Mouse (Mus musculus): ENCODE measurements at regions not wholly inside any gene's neighbourhood (a gene's known extent, or its start where the extent isn't known, plus 50 kb on each side); places are given as distances from the start of the nearest gene placed in this dataset.

DNA sequence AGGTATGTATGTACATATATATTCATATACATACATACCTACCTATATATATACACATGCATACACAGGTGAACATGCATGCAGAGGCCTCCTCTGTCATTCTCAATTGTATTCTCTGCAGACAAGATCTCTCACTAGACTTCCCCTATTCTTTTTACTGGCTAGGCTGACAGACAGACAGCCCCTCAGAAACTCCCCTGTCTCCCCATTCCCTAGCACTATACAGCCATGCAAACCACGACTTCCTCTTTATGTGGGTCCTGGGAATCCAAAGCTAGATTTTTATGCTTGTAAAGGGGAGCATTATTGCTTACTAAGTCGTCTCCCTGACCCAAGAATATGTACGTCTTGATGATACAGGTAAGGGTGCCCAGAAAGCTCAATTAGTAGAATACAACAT, 86.9 kb downstream of the Fam124b start:
- DNase-seq (ENCODE audit: extremely low spot score in 1 of 2, low spot score in 1 of 2) = no peak

DNA sequence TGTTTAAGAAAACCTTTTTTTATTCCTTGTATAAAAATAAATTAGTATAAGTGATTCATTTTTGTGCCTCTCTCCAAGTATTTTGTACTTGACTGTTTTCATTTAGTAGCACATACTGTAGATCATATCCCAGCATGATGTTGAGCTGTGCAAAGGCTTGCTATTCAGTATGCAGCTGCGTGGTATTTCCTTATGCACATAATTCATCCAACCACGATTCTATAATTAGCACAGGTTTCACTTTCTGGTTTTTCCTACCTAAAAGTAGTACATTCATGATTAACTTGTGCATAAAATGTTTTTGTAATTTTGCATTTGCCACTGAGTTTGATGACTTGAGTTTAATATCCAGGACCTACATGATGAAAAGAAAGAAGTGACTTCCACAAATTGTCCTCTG, 94.3 kb downstream of the Fam124b start:
- DNase-seq (ENCODE audit: extremely low spot score in 1 of 2, low spot score in 1 of 2) = no peak

GRCm38 (mm10) chr1:80115913-80116312, 102.4 kb downstream of the Fam124b start:
- DNase-seq (ENCODE audit: extremely low spot score in 1 of 2, low spot score in 1 of 2) = no peak

- no peak for DNase-seq (ENCODE audit: extremely low spot score in 1 of 2, low spot score in 1 of 2)
Measured at GRCm38 (mm10) chr1:80107747-80108476, 110.4 kb downstream of the Fam124b start.

GRCm38 (mm10) chr1:80106269-80106668, 112.0 kb downstream of the Fam124b start:
- DNase-seq (ENCODE audit: extremely low spot score in 1 of 2, low spot score in 1 of 2) = peak in 1 of 2 experiments; percentile 45

GRCm38 (mm10) chr1:80098266-80098665, 120.0 kb downstream of the Fam124b start:
- no peak for DNase-seq (ENCODE audit: extremely low spot score in 1 of 2, low spot score in 1 of 2)

DNA sequence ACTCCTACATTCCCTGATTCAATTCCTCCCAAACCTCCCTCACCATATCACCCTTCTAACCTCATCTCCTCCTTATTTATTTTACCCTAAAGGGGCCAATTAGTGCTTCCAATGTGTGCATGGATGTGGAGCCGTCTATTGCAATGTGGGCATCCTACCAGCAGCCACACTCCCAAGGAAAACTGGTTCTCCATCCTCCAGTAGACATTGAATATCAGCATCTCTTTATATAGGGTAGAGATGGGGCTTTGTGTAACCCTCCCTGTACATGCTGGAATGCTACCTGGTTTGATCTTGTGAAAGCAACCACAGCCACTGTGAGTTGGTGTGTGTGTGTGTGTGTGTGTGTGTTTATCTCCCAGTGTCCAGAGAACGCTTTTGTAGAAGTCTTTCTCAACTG, 126.5 kb downstream of the Fam124b start:
- DNase-seq (ENCODE audit: extremely low spot score in 1 of 2, low spot score in 1 of 2) = no peak

GRCm38 (mm10) chr1:80091350-80091749, 126.9 kb downstream of the Fam124b start:
- DNase-seq (ENCODE audit: extremely low spot score in 1 of 2, low spot score in 1 of 2) = no peak

DNA sequence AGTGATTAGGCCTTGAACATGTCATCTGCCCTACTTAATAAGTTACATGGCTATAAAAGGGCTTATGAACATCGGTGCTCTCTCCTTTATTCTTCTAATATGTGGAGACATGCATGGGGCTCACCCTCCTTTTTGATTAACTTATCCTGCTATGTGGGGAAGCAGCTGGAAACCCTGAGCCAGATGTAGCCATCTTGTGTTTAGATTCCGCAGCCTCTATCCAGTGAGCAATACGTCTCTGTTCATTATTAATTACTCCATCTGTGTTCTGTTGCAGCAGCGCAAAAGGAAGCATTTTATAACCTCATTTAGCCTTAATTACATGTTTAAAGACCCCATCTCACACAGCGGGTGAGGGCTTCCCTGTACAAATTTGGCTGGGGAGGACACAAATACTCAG, 129.6 kb downstream of the Fam124b start:
- DNase-seq (ENCODE audit: extremely low spot score in 1 of 2, low spot score in 1 of 2) = no peak

- no peak for DNase-seq (ENCODE audit: extremely low spot score in 1 of 2, low spot score in 1 of 2)
Measured at GRCm38 (mm10) chr1:80076357-80076756, 141.9 kb downstream of the Fam124b start.

DNA sequence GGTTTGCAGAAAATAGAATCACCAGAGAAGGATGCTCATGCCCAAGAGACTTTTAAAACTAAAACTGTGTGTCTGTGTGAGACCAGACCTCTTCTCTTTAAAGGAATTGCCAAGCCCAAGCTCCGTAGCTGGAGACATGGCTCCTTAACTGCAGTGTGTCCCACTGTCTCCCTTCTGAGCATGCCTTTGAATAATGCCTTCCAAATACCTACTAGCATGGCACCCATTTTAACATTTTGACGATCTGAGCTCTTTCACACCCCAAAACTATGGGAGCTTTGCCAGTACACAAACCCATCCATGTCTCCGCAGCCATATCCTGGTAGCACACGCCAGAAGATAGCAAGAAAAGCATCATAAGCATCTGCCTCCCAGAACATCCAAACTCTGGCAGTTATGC, 143.9 kb downstream of the Fam124b start:
- no peak for DNase-seq (ENCODE audit: extremely low spot score in 1 of 2, low spot score in 1 of 2)

DNA sequence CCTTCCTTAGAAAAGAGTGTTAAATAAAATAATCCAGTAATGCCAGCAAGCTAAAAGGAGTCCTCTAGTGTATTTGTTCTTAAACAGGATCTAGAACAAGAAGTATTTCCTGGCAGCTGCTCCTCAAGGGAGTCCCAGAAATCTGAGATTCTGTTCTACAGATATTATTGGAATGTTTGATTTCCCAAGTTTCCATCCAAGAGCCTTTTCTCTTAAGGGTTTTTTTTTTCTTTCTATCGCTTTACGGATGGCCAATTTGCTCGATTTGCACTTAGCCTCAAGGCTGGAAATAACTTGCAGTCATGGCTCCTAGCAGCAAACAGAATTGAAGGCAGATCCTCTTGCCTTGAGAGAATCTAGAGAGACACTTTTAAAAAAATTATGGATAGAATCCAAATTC, 144.3 kb downstream of the Fam124b start:
- DNase-seq (ENCODE audit: extremely low spot score in 1 of 2, low spot score in 1 of 2) = no peak

DNA sequence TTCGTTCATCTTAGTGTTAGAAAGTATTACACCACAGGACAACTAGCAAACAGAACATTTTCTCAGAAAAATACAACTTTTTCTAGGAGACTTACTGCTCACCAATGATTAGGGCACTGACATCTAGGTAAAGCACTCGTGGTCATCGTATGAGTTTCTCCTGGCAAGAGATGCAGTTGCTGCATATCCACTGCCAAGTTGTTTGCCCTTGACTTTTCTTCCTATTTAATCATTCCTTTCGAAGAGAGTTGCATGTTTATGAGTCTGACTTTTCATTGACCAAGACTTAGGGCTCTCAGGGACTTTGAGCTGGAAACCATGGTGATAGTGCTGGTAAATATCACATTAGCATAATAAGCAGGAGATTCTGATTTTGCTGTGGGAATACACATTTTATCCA, 149.1 kb downstream of the Fam124b start:
- DNase-seq (ENCODE audit: extremely low spot score in 1 of 2, low spot score in 1 of 2) = no peak

DNA sequence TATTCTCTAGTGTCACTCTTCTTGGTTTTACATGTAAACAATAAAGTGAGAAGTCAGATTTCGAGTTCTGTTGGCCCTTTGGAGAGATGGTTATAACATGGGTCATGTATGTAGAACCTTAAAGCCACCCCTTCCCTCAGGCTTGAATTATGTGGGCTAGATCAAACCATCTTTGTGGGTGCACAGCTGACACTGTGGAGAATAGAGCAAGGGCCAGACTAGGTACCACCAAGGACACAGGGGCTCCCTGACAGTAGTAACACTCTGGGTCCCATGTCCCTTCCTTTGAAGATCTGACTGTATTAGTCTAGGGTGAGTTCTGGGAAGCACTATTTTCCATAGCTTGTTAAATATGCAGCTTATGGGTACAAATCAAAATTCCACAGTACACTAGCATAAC, 156.2 kb downstream of the Fam124b start:
- DNase-seq (ENCODE audit: extremely low spot score in 1 of 2, low spot score in 1 of 2) = no peak

GRCm38 (mm10) chr1:80061632-80062031, 156.6 kb downstream of the Fam124b start:
- DNase-seq (ENCODE audit: extremely low spot score in 1 of 2, low spot score in 1 of 2) = no peak

DNA sequence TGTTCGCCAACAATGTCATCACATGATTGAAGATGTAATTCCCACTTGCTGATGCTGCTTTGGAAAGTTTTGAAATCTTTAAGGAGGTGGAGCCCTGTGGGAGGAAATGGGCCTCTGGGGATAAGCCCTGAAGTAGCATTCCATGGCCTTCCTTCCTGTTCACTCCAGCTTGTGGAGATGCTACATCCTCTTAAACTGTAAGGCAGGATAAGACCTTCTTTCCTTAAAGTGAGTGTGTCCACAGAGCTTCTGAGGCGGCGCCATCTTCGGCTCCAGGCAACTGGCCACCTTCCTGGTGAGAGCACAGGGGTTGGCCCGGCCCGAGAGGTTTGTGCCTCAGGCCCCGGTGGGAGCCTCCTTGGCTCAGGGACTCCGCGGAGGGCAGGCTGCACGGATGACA, 173.1 kb downstream of the Fam124b start:
- no peak for DNase-seq (ENCODE audit: extremely low spot score in 1 of 2, low spot score in 1 of 2)

DNA sequence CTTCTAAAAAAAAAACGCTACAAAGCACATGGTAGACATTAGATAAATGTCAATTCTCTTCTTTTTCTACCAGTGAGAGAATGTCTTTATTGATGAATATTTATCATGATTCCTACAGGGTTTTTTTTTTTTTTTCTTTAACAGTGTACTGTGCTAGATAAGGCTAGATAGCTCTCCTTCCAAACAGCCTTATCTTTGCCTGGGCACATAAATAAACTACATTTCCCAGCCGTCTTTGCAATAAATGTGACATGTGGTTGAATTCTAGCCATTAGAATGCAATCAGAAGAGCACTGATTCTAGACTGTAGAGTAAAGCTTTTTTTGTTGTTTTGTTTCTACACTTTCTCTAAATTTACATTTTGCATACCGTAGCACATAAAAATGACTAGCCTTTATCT, 177.9 kb downstream of the Fam124b start:
- DNase-seq (ENCODE audit: extremely low spot score in 1 of 2, low spot score in 1 of 2) = no peak

- no peak for DNase-seq (ENCODE audit: extremely low spot score in 1 of 2, low spot score in 1 of 2)
Measured at GRCm38 (mm10) chr1:80039891-80040290, 178.4 kb downstream of the Fam124b start.

- no peak for DNase-seq (ENCODE audit: extremely low spot score in 1 of 2, low spot score in 1 of 2)
Measured at GRCm38 (mm10) chr1:80039161-80039560, 178.2 kb upstream of the Serpine2 start.

DNA sequence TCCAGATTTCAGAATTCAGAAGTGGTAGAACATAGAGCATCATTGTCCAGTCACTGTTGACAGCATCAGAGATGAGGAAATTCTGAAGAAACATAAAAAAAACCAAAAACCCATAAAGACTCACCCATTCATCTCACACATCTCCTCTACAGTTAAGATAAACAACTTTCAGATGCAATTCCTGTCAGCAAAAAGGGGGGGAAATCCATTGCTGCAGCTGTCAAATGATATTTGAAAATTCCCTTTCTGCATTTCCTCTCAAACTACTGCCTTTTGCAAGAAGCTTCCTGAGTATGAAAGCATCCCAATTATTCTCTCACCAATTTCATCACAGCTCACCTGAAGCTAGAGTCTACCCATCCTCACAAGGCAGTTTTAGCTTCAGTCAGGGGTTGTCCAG, 177.1 kb upstream of the Serpine2 start:
- DNase-seq (ENCODE audit: extremely low spot score in 1 of 2, low spot score in 1 of 2) = no peak

DNA sequence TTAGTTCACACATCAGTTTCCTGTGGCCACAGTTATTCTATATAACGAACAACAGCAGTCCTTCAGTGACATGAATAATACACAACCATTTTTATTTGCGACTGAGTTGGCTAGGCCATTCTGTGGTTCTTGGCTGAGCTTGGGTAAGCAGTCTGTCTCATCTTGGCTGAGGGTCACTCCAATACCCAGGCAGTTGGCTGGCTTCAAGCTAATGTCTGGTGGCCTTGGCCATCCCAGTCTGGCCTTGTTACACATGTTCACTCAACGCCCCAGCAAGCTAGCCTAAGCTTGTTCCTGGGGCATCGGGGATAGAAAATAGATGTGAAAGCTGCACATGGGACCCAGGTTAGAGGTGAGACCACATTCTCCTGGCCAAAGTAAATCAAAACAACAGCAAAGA, 175.5 kb upstream of the Serpine2 start:
- DNase-seq (ENCODE audit: extremely low spot score in 1 of 2, low spot score in 1 of 2) = no peak

- DNase-seq (ENCODE audit: extremely low spot score in 1 of 2, low spot score in 1 of 2) = no peak
Measured at GRCm38 (mm10) chr1:80033522-80033921, 172.5 kb upstream of the Serpine2 start.

DNA sequence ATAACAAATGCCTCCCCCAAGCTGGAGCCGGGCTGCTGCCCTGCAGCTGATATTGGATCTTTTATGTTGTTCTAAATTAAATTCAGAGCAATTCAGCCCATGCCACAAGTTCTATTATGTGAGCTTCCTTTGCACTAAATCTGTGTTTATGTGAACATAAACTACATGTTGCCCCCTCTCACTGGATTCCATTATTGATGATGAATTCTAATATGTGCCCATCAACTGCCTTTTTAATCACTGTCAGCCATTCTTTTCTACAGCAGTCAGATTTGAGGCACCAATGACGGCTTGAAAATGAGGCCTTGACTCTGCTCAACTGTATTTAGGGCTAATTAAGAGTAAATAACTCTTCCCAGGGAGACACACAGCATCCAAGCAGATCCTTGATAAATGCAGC, 172.1 kb upstream of the Serpine2 start:
- DNase-seq (ENCODE audit: extremely low spot score in 1 of 2, low spot score in 1 of 2) = no peak

All from layer of hippocampus, postnatal 25 days (tissue).